Mouse (Mus musculus) embryo, embryonic 9.5 days (tissue): ENCODE measurements around the gene Shld1.

Source experiments
- DNase-seq: peaks from one replicate; pipeline ENCODE4 v3.0.0-alpha.2; 2017; ENCODE audit errors: extremely low spot score

Gene Shld1

DNA sequence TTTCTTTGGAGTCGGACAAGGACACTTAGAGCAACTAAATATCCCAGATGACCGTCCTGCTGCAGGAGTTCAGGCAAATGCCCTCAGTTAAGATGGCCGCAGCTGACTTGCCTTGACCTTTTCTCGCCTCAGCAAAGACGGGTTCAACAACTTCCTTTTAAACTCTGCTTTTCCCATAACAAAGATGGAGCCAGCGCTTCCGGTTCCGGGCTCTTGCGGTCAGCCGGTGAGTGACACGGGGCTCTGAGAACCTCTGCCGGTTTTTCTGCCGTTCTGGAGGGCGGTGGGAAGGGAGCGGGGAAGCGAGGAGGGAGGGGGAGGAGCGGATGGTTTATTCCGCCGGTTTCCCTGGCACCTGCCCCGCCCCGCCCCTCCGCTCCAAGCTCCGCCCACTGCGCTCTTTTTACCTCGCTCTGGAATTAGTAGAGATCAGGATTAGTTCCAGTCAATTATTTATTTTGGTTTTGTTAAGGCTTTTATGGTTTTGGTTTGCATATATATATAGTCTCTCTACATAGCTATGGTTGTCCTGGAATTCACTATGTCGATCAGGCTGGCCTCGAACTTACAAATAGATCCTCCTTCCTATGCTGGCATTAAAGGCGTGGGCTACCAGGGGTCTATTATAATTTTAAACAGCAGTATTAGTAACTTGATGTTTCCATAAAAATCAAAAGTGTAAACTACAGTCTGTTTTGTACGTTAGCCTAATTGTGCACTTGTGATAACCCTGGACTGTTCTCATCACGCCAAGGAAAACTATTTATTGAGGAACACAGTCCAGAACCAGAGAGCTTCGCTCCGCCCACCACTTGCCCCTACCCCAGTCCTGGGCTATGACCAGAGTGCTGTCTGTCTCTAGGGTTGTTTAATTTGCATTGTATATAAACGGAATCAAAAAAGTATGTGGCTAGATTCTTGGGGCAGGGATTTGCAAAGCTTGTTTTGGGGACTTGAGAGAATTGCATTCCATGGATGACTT lies at the start of gene Shld1:
Gene Shld1, plus strand, starts transcription at position 176 of the 982 bp plus-strand sequence.
- peak; percentile 87 for DNase-seq

DNA sequence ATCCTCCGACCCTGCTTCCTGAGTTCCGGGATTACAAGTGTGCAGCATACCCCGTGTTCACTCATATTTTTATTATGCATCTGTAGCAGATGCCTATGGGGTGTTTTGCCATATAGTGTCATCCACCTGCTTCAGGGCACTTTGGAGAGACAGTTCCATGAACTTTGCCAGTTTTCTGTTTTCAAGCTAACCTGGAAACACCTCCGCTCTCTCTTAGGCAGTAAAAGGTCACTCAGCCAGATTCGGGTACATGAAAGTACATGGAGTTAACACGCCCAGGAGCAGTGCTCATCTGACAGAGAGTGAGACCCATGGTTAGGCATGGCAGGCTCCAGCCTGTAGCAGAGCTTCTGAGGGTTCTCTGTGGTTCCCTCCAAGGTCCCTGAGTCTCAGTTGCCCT lies 48.4 kb upstream of the Shld1 start:
- DNase-seq = no peak

GRCm38 (mm10) chr2:132639337-132639736 lies 47.4 kb upstream of the Shld1 start:
- DNase-seq = no peak

- DNase-seq = no peak
Measured at GRCm38 (mm10) chr2:132641196-132641595, 45.5 kb upstream of the Shld1 start.

DNA sequence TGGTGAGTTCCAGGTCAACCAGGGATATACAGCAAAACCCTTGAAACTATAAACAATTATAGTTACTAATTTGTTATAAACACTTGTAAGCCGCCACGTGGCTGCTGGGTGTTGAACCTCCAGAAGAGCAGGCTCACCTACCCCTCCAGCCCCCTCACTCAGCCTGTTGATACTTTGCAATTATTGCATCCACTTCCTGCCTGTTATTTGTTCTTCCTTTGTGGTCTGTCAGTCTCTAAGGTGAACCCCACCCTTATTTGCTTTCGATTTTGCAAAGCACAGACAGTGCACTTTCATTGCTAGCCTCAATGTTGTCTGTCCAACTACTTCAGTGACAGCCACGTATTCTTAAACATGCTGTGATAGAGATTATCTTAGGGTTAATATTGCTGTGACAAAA lies 43.6 kb upstream of the Shld1 start:
- no peak for DNase-seq

DNA sequence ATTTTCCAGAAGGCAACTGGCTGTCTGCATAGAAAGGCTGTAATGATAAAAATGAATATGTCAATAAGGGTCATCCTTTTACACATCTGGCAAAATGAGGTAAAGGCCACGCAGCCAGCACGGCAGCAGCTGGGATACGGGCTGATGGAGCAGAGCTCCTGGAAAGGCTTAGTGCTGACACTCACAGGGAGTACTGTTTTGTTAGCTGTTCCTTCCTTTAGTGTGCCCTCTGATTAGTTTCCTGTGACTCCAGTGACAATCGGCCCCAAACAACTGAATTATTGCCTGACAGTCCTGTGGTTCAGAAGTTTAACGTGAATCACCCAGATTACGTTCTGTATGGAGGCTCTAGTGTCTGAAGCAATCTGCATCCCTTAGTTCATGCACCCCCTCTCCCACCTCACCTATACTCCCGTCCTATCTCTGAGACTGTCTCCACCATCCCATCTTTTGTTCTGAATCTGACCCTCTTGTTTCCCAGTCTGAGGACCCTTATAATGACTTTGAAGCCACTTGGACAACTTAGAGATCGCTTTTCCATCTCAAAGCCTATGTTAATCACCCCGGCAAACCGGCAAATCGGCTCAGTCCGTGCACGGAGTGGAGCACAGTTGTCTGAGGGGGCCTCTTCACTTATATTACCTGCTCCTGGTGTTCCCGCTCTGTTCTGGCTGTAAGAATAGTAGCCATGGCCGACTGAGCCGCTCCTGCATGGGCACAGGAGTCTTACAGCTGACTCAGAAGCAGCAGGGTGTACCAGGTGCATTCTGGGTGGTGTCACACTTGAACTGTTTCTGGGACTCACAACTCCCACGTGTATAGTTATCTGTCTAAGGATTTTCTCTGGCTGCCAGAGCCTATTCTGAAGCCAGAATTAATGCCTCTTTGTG lies 39.6 kb upstream of the Shld1 start:
- no peak for DNase-seq

GRCm38 (mm10) chr2:132649352-132649870 lies 37.3 kb upstream of the Shld1 start:
- no peak for DNase-seq

DNA sequence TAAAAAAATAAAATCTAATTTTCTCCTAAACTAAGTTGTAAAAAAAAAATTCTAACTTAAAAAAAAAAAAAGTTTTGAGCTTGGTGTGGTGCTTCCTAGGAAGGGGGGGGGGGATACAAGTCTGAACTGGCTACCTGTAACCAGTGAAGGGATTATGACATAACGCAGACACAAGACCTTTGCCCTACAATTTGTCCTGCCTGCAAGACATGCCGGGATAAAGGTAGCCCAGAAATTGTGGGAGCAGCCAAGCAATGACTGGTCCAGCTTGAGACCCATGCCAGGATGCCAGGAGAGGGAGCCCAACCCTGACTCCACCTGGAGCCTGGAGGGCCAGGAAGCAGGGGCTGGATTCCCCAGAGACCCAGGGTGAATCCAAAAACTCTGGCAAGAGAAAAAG lies 36.2 kb upstream of the Shld1 start:
- DNase-seq = no peak

- DNase-seq = peak; percentile 22
Measured at GRCm38 (mm10) chr2:132652476-132652875, 34.3 kb upstream of the Shld1 start.

- DNase-seq = no peak
Measured at GRCm38 (mm10) chr2:132654834-132655495, 31.8 kb upstream of the Shld1 start.

DNA sequence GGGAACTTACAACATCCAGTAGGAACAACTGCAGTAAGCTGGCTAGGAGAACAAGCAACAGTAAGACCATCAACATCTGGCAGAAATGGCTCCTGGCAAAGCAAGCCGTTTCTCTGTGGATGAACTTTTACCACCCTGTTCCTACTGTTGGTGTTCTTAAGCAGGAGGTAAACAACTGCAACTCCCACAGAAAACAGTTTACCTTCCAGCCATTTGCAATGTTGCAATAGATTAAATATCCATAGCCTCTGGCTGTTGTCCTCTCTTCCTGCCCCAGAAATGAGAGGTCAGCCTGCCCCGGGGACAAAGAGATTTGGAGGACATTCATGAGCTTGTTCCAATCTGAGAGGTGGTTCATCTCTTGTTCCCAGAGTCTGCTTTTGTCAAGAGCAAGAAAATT lies 29.5 kb upstream of the Shld1 start:
- no peak for DNase-seq

- DNase-seq = no peak
Measured at GRCm38 (mm10) chr2:132658412-132659120, 28.2 kb upstream of the Shld1 start.

GRCm38 (mm10) chr2:132669091-132669490 lies 17.6 kb upstream of the Shld1 start:
- DNase-seq = no peak

DNA sequence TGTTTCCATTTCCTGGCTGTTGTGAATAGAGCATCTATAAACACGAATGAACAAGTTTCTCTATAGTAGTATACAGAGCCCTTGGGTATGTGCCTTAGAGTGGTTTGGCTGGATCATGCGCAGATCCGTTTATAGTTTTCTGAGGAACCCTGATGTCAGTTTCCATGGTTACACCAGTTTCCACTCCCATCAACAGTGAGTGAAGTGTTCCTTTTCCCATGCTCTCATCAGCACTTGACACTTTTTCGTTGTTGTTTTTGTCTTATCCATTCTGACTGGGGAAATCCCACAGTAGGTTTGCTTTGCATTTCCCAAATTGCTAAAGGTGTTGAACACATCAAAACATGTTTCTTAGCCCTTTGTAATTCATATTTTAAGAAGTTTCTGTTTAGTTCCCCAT lies 16.4 kb upstream of the Shld1 start:
- DNase-seq = no peak

DNA sequence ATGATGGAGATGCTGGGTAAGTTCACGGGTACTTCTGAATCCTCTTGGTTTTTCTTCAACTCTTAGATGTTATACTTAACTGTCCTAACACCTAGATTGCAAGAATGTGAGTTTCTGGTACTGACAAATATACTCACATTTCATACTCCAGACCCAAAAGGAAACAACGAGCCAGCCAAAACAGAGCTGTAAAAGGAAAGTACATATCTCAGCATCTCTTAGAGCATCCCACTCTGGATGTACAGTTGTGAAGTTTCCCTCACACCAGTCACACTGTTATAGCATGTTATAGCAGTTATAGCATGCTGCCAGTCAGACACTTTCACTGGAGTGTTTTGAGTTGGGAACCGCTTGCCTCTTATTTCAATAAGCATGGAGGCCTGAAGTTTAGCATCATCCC lies 14.6 kb upstream of the Shld1 start:
- DNase-seq = no peak

- no peak for DNase-seq
Measured at GRCm38 (mm10) chr2:132676111-132676510, 10.6 kb upstream of the Shld1 start.

DNA sequence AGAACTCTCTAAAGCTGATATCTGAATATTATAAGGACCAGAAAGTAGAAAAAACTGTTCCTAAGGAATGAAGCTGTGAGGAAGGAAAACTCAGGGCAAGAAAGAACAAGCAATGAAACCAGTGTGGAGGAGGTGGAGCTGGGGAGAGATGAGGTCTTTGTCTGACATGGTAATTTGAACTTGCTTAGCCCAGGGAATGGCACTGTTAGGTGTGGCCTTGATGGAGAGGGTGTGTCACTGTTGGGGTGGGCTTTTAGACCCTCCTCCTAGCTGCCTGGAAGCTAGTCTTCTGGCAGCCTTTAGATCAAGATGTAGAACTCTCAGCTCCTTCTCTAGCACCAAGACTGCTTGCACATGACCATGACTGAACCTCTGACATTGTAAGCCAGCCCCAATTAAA lies 1.7 kb upstream of the Shld1 start:
- no peak for DNase-seq

DNA sequence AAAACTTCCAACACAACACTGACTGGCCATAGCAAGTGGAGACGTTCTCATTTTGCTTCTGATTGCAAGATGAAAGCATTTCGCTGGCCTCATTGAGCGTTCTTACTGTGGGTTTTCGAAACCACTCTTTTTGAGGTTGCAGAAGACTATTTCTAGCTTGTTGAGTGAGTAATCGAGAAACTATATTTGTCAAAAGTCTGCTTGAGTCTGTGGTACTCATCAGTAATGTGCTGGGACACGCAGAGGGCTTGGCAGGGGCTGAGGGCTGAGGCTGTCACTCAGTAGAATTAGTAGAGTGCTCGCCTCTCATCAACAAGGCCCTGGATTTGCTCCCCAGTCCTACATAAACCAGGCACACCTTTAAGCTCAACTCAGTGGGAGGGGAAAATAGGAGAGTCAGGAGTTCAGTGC lies 1.9 kb downstream of the Shld1 start:
- DNase-seq = no peak

DNA sequence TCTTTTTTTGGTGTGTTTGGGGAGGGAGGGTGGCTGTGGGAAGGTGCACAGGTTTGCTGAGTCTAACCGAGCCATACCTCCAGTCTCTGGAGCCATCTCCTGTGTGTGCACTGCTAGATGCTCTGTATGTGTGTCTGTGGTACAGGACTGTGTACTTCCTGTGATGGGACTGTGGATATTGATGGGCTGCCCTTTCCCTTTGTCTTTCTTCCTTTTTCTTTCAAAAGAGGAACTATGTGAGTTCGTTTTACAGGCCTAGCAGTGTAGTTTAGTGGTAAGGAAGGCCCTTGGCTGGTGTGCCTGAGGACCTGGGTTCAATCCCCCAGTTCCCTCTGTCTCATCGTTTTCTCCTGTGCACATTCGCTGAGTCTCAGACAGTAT lies 2.4 kb downstream of the Shld1 start:
- DNase-seq = no peak

GRCm38 (mm10) chr2:132689569-132690231 lies 3.0 kb downstream of the Shld1 start:
- DNase-seq = no peak

GRCm38 (mm10) chr2:132691731-132692130 lies 5.0 kb downstream of the Shld1 start:
- no peak for DNase-seq
